Mouse (Mus musculus): ENCODE measurements around the gene Ankrd44. TPM values are rescaled to one million over a fixed set of nuclear protein-coding genes. Genes with fewer than 3 reads are reported as not detected.

The Ankrd44 gene
- polyA plus RNA-seq, 1 experiment from 2014 or later = 11.4 TPM

- H3K4me2 ChIP-seq (ENCODE audit: low read depth, low read length) = no peak overlapping the region
Measured at GRCm38 (mm10) chr1:54882856-54883467, 43.2 kb downstream of the Ankrd44 start.

GRCm38 (mm10) chr1:54881523-54881922 lies 44.7 kb downstream of the Ankrd44 start:
- no peak overlapping the region for H3K4me2 ChIP-seq (ENCODE audit: low read depth, low read length)
- no peaks in the 10 kb centered on the region for H3K9me3 ChIP-seq (replicated peaks; ENCODE audit: control insufficient read depth, low read length)
- H3K27me3 ChIP-seq (ENCODE audit: control insufficient read depth, insufficient read depth, low read length) = no peaks in the 10 kb centered on the region
- no peak overlapping the region for H3K4me3 ChIP-seq (ENCODE audit: low read length)
- no peaks in the 10 kb centered on the region for H3K36me3 ChIP-seq (ENCODE audit: control insufficient read depth, insufficient read depth)
- H3K4me1 ChIP-seq (ENCODE audit: control insufficient read depth, insufficient read depth, low read length) = no peaks in the 10 kb centered on the region
- ATAC-seq (replicated peaks; ENCODE audit: extremely low read depth, insufficient read depth, low FRiP score) = no peak
- H3K27ac ChIP-seq (ENCODE audit: low read length) = no peak overlapping the region
- no peak overlapping the region for H3K9ac ChIP-seq (ENCODE audit: low read length)
- 62% methylated on average over 3 of the region's 3 CpGs for WGBS

More at GRCm38 (mm10) chr1:54882856-54883467, 43.2 kb downstream of the Ankrd44 start:
- Histone ChIP-seq H3K9me3 (replicated peaks; ENCODE audit: control insufficient read depth, low read length) (no peaks in the 10 kb centered on the region), H3K9ac (ENCODE audit: low read length) (no peak overlapping the region), H3K27ac (ENCODE audit: low read length) (no peak overlapping the region), H3K4me1 (ENCODE audit: control insufficient read depth, insufficient read depth, low read length) (no peaks in the 10 kb centered on the region), H3K27me3 (ENCODE audit: control insufficient read depth, insufficient read depth, low read length) (no peaks in the 10 kb centered on the region), H3K4me3 (ENCODE audit: low read length) (no peak overlapping the region), H3K36me3 (ENCODE audit: control insufficient read depth, insufficient read depth) (no peaks in the 10 kb centered on the region)
- no peak for ATAC-seq (replicated peaks; ENCODE audit: extremely low read depth, insufficient read depth, low FRiP score)
- WGBS = 72% methylated on average over 2 of the region's 2 CpGs

- Histone ChIP-seq H3K9me3 (replicated peaks; ENCODE audit: control insufficient read depth, low read length) (no peaks in the 10 kb centered on the region), H3K4me2 (ENCODE audit: low read depth, low read length) (no peak overlapping the region), H3K27me3 (ENCODE audit: control insufficient read depth, insufficient read depth, low read length) (no peaks in the 10 kb centered on the region), H3K36me3 (ENCODE audit: control insufficient read depth, insufficient read depth) (no peaks in the 10 kb centered on the region), H3K4me3 (ENCODE audit: low read length) (no peak overlapping the region), H3K4me1 (ENCODE audit: control insufficient read depth, insufficient read depth, low read length) (peaks cover 4% of the 10 kb centered on the region; the same call in 1 of the 2 replicates), H3K27ac (ENCODE audit: low read length) (no peak overlapping the region), H3K9ac (ENCODE audit: low read length) (no peak overlapping the region)
- WGBS = 75% methylated on average over 10 of the region's 10 CpGs
- no peak for ATAC-seq (replicated peaks; ENCODE audit: extremely low read depth, insufficient read depth, low FRiP score)
Measured at GRCm38 (mm10) chr1:54877423-54878073, 48.6 kb downstream of the Ankrd44 start.

GRCm38 (mm10) chr1:54877014-54877413 lies 49.2 kb downstream of the Ankrd44 start:
- 92% methylated on average over 5 of the region's 5 CpGs for WGBS
- Histone ChIP-seq H3K4me3 (ENCODE audit: low read length) (no peak overlapping the region), H3K4me2 (ENCODE audit: low read depth, low read length) (no peak overlapping the region), H3K9me3 (replicated peaks; ENCODE audit: control insufficient read depth, low read length) (no peaks in the 10 kb centered on the region), H3K4me1 (ENCODE audit: control insufficient read depth, insufficient read depth, low read length) (peaks cover 4% of the 10 kb centered on the region; the same call in 1 of the 2 replicates), H3K27me3 (ENCODE audit: control insufficient read depth, insufficient read depth, low read length) (no peaks in the 10 kb centered on the region), H3K27ac (ENCODE audit: low read length) (no peak overlapping the region), H3K36me3 (ENCODE audit: control insufficient read depth, insufficient read depth) (no peaks in the 10 kb centered on the region), H3K9ac (ENCODE audit: low read length) (no peak overlapping the region)
- ATAC-seq (replicated peaks; ENCODE audit: extremely low read depth, insufficient read depth, low FRiP score) = no peak

GRCm38 (mm10) chr1:54874094-54874493 lies 52.1 kb downstream of the Ankrd44 start:
- Histone ChIP-seq H3K27me3 (ENCODE audit: control insufficient read depth, insufficient read depth, low read length) (no peaks in the 10 kb centered on the region), H3K9me3 (replicated peaks; ENCODE audit: control insufficient read depth, low read length) (no peaks in the 10 kb centered on the region), H3K4me1 (ENCODE audit: control insufficient read depth, insufficient read depth, low read length) (peaks cover 4% of the 10 kb centered on the region; the same call in 1 of the 2 replicates), H3K4me2 (ENCODE audit: low read depth, low read length) (no peak overlapping the region), H3K4me3 (ENCODE audit: low read length) (no peak overlapping the region), H3K36me3 (ENCODE audit: control insufficient read depth, insufficient read depth) (no peaks in the 10 kb centered on the region), H3K9ac (ENCODE audit: low read length) (no peak overlapping the region), H3K27ac (ENCODE audit: low read length) (no peak overlapping the region)
- WGBS = 67% methylated on average over 6 of the region's 6 CpGs
- no peak for ATAC-seq (replicated peaks; ENCODE audit: extremely low read depth, insufficient read depth, low FRiP score)

GRCm38 (mm10) chr1:54872857-54873616 lies 53.1 kb downstream of the Ankrd44 start:
- no peak for ATAC-seq (replicated peaks; ENCODE audit: extremely low read depth, insufficient read depth, low FRiP score)
- no peaks in the 10 kb centered on the region for H3K27me3 ChIP-seq (ENCODE audit: control insufficient read depth, insufficient read depth, low read length)
- H3K4me2 ChIP-seq (ENCODE audit: low read depth, low read length) = no peak overlapping the region
- WGBS = 47% methylated on average over 9 of the region's 9 CpGs
- H3K9ac ChIP-seq (ENCODE audit: low read length) = no peak overlapping the region
- no peaks in the 10 kb centered on the region for H3K9me3 ChIP-seq (replicated peaks; ENCODE audit: control insufficient read depth, low read length)
- no peak overlapping the region for H3K4me3 ChIP-seq (ENCODE audit: low read length)
- no peaks in the 10 kb centered on the region for H3K36me3 ChIP-seq (ENCODE audit: control insufficient read depth, insufficient read depth)
- H3K27ac ChIP-seq (ENCODE audit: low read length) = no peak overlapping the region
- peaks cover 4% of the 10 kb centered on the region; the same call in 1 of the 2 replicates for H3K4me1 ChIP-seq (ENCODE audit: control insufficient read depth, insufficient read depth, low read length)

- no peak overlapping the region for H3K27ac ChIP-seq (ENCODE audit: low read length)
- H3K4me2 ChIP-seq (ENCODE audit: low read depth, low read length) = no peak overlapping the region
- H3K4me3 ChIP-seq (ENCODE audit: low read length) = no peak overlapping the region
- ATAC-seq (replicated peaks; ENCODE audit: extremely low read depth, insufficient read depth, low FRiP score) = no peak
- peaks cover 6% of the 10 kb centered on the region; the same call in 1 of the 2 replicates for H3K4me1 ChIP-seq (ENCODE audit: control insufficient read depth, insufficient read depth, low read length)
- H3K27me3 ChIP-seq (ENCODE audit: control insufficient read depth, insufficient read depth, low read length) = no peaks in the 10 kb centered on the region
- 89% methylated on average over 1 of the region's 1 CpGs for WGBS
- no peak overlapping the region for H3K9ac ChIP-seq (ENCODE audit: low read length)
- H3K36me3 ChIP-seq (ENCODE audit: control insufficient read depth, insufficient read depth) = no peaks in the 10 kb centered on the region
- H3K9me3 ChIP-seq (replicated peaks; ENCODE audit: control insufficient read depth, low read length) = no peaks in the 10 kb centered on the region
Measured at GRCm38 (mm10) chr1:54871321-54871720, 54.9 kb downstream of the Ankrd44 start.

GRCm38 (mm10) chr1:54870634-54871033 lies 55.6 kb downstream of the Ankrd44 start:
- Histone ChIP-seq H3K4me1 (ENCODE audit: control insufficient read depth, insufficient read depth, low read length) (peaks cover 9% of the 10 kb centered on the region; the same call in 1 of the 2 replicates), H3K36me3 (ENCODE audit: control insufficient read depth, insufficient read depth) (no peaks in the 10 kb centered on the region), H3K9ac (ENCODE audit: low read length) (no peak overlapping the region), H3K27me3 (ENCODE audit: control insufficient read depth, insufficient read depth, low read length) (no peaks in the 10 kb centered on the region), H3K4me2 (ENCODE audit: low read depth, low read length) (no peak overlapping the region), H3K27ac (ENCODE audit: low read length) (no peak overlapping the region), H3K9me3 (replicated peaks; ENCODE audit: control insufficient read depth, low read length) (no peaks in the 10 kb centered on the region), H3K4me3 (ENCODE audit: low read length) (no peak overlapping the region)
- WGBS = 85% methylated on average over 2 of the region's 2 CpGs
- ATAC-seq (replicated peaks; ENCODE audit: extremely low read depth, insufficient read depth, low FRiP score) = no peak

GRCm38 (mm10) chr1:54867226-54867625 lies 59.0 kb downstream of the Ankrd44 start:
- Histone ChIP-seq H3K9ac (ENCODE audit: low read length) (no peak overlapping the region), H3K27me3 (ENCODE audit: control insufficient read depth, insufficient read depth, low read length) (no peaks in the 10 kb centered on the region), H3K4me1 (ENCODE audit: control insufficient read depth, insufficient read depth, low read length) (0 out of 2 replicates have a peak, but pooled peaks cover 7% of the 10 kb centered on the region), H3K27ac (ENCODE audit: low read length) (peak overlapping the region; percentile 25; the same call in 1 of the 2 replicates), H3K4me3 (ENCODE audit: low read length) (no peak overlapping the region), H3K9me3 (replicated peaks; ENCODE audit: control insufficient read depth, low read length) (no peaks in the 10 kb centered on the region; the same call in 1 of the 2 replicates), H3K36me3 (ENCODE audit: control insufficient read depth, insufficient read depth) (no peaks in the 10 kb centered on the region), H3K4me2 (ENCODE audit: low read depth, low read length) (no peak overlapping the region)
- ATAC-seq (replicated peaks; ENCODE audit: extremely low read depth, insufficient read depth, low FRiP score) = peak; percentile 19; the same call in 1 of the 2 replicates
- 49% methylated on average over 4 of the region's 4 CpGs for WGBS

Data from heart, embryonic 16.5 days (tissue).